ENCODE assay signal across 8 mouse cellular contexts in the genomic region with DNA sequence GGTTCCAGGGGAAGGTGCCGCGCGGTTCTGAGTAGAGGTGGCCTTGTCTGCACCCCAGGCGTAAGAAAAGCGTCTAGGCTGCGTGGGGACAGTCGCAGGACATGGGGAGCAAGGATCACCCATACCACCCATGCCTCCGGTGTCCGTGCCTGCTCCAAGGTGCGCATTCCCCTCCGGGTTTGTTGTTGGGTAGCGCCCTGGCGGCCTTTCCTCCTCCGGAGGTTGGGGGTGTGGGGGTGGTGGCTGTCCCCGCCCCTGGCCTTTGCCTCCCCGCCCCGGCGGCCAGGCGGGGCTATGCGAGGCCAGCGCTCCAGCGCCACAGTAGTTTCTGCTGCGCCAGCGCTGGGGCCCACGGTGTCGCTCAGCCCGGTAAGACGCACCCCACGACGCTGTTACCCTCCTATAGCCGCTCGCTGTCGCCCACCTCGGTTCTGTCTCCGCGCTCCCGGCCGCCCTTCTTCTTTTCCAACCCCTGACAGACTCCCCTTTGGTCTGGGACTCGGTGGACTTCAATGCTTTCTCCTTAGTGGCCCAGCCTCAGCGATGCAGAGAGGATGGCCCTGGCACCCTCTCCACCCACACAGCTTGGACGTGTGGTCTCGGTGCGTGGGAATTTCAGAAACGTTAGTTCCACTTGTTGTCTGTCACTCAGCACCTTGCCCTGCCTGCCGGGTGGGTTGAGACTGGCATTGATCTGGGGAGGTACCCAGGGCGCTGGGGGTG. TPM values are rescaled to one million over a fixed set of nuclear protein-coding genes. Genes with fewer than 3 reads are reported as not detected.
DNase-seq lines count a peak whose midpoint lies in the region; TF ChIP-seq lines count a peak whose summit lies in the region.

A gene (plus strand): TSS at position 167 of the 723 bp plus-strand sequence.

- DNase-seq in adrenal gland, adult (ENCODE audit: inconsistent age in 2 of 2, low spot score in 1 of 2), result peak; percentile 90 to 96
- DNase-seq in gastrocnemius, postnatal 25 days, result peak; percentile 81
- peak; percentile 71 for DNase-seq in induced T-regulatory cell, adult 2 months (ENCODE audit: low read depth)
- DNase-seq in limb, embryonic 10.5 days (ENCODE audit: low spot score), result peak; percentile 65
- DNase-seq in midbrain, embryonic 10.5 days (ENCODE audit: low spot score), result peak; percentile 52
- DNase-seq in skeletal muscle tissue, adult 2 months (ENCODE audit: low read depth, low spot score), result peak; percentile 62
- DNase-seq in yolk sac, embryonic 10.5 days (ENCODE audit: low spot score), result peak; percentile 61

- 1% methylated on average over 45 of the region's 46 CpGs for WGBS in limb, embryonic 10.5 days
- under 1% methylated on average over 45 of the region's 46 CpGs for WGBS in midbrain, embryonic 10.5 days

- no peaks in the 10 kb centered on the region for H3K9me3 ChIP-seq in limb, embryonic 10.5 days (replicated peaks)
- H3K9me3 ChIP-seq in midbrain, embryonic 10.5 days (replicated peaks), result no peaks in the 10 kb centered on the region

- no peaks in the 10 kb centered on the region for H3K4me1 ChIP-seq in cortical plate, adult 2 months (ENCODE audit: control insufficient read depth, insufficient read depth, low read length)
- peaks cover 9% of the 10 kb centered on the region for H3K4me1 ChIP-seq in limb, embryonic 10.5 days
- peaks cover 10% of the 10 kb centered on the region for H3K4me1 ChIP-seq in midbrain, embryonic 10.5 days

- no peak for TF ChIP-seq POLR2A in cortical plate, adult 2 months (IDR thresholded peaks at IDR 0.05; ENCODE audit: extremely low read depth, insufficient read depth, low read length)

- no peak within 1 kb of the TSS for H3K27ac ChIP-seq in cortical plate, adult 2 months (ENCODE audit: insufficient read depth, low read length)
- peak within 1 kb of the TSS; percentile 61; the same call in 1 of the 2 replicates for H3K27ac ChIP-seq in limb, embryonic 10.5 days
- peak within 1 kb of the TSS; percentile 63 for H3K27ac ChIP-seq in midbrain, embryonic 10.5 days (replicated peaks)

- peak within 1 kb of the TSS; percentile 32 for H3K4me3 ChIP-seq in cortical plate, adult 2 months (ENCODE audit: insufficient read depth, low read length)
- peak within 1 kb of the TSS; percentile 60 for H3K4me3 ChIP-seq in limb, embryonic 10.5 days
- peak within 1 kb of the TSS; percentile 63 for H3K4me3 ChIP-seq in midbrain, embryonic 10.5 days

- peaks cover 48% of the 10 kb centered on the region for H3K27me3 ChIP-seq in limb, embryonic 10.5 days (ENCODE audit: low read depth, poor library complexity, severe bottlenecking)
- H3K27me3 ChIP-seq in midbrain, embryonic 10.5 days (ENCODE audit: low read depth, poor library complexity, severe bottlenecking), result peaks cover 48% of the 10 kb centered on the region

- no peaks in the 10 kb centered on the region for H3K36me3 ChIP-seq in limb, embryonic 10.5 days
- H3K36me3 ChIP-seq in midbrain, embryonic 10.5 days, result no peaks in the 10 kb centered on the region

- TF ChIP-seq CTCF in cortical plate, adult 2 months (IDR thresholded peaks at IDR 0.05; ENCODE audit: extremely low read depth, insufficient read depth, low read length), result no peak

RNA-seq across cellular contexts. Expression of the gene that starts here (rescaled TPM):
- 6.6 and 7.6 TPM in 2 replicates for polyA plus RNA-seq in cortical plate, adult 2 months (2012; rRNA removed)
- total RNA-seq in gastrocnemius, postnatal 25 days (2021), result 10 to 100 TPM; 15.3 to 26.4 TPM
- polyA plus RNA-seq in limb, embryonic 10.5 days (2016; fragmentation: Nextera tagmentation; extraction: Ambion mirVana), result 2.7 and 3.7 TPM in 2 replicates
- polyA plus RNA-seq in midbrain, embryonic 10.5 days (2016; fragmentation: Nextera tagmentation; extraction: Ambion mirVana), result 3.1 and 3.2 TPM in 2 replicates
